Mouse (Mus musculus) lung, postnatal 4 days (tissue): Measurements from ENCODE around the gene Bahcc1.

ENCODE experiments used
- DNase-seq, 2 experiments: peaks; one replicate each; pipeline ENCODE4 v3.0.0; 2021

Bahcc1 gene

GRCm38 (mm10) chr11:120248160-120248793 is 15.5 kb downstream of the Bahcc1 start:
- DNase-seq: no peak

GRCm38 (mm10) chr11:120248899-120249298 is 16.2 kb downstream of the Bahcc1 start:
- DNase-seq: no peak

GRCm38 (mm10) chr11:120250991-120251949 is 18.5 kb downstream of the Bahcc1 start:
- peak in 1 of 2 experiments; percentile 67 for DNase-seq

- no peak for DNase-seq
Measured at GRCm38 (mm10) chr11:120251950-120252308, 19.2 kb downstream of the Bahcc1 start.

- DNase-seq: no peak
Measured at GRCm38 (mm10) chr11:120252398-120252797, 19.7 kb downstream of the Bahcc1 start.

- DNase-seq: peak; percentile 63 to 79
Measured at GRCm38 (mm10) chr11:120252843-120253645, 20.3 kb downstream of the Bahcc1 start.

- DNase-seq: no peak
Measured at GRCm38 (mm10) chr11:120253646-120254315, 21.0 kb downstream of the Bahcc1 start.

- DNase-seq: no peak
Measured at GRCm38 (mm10) chr11:120254420-120254819, 21.7 kb downstream of the Bahcc1 start.

GRCm38 (mm10) chr11:120255038-120255437 is 22.3 kb downstream of the Bahcc1 start:
- peak; percentile 89 to 96 for DNase-seq

GRCm38 (mm10) chr11:120255499-120255898 is 22.8 kb downstream of the Bahcc1 start:
- no peak for DNase-seq

GRCm38 (mm10) chr11:120256108-120256507 is 23.4 kb downstream of the Bahcc1 start:
- no peak for DNase-seq

- DNase-seq: no peak
Measured at GRCm38 (mm10) chr11:120256543-120256942, 23.8 kb downstream of the Bahcc1 start.

GRCm38 (mm10) chr11:120256981-120257820 is 24.5 kb downstream of the Bahcc1 start:
- no peak for DNase-seq

- no peak for DNase-seq
Measured at GRCm38 (mm10) chr11:120257911-120258310, 25.2 kb downstream of the Bahcc1 start.

- DNase-seq: no peak
Measured at GRCm38 (mm10) chr11:120258896-120259689, 26.3 kb downstream of the Bahcc1 start.

- DNase-seq: peak; percentile 49 to 74
Measured at GRCm38 (mm10) chr11:120259792-120260768, 27.3 kb downstream of the Bahcc1 start.

GRCm38 (mm10) chr11:120260769-120261150 is 28.0 kb downstream of the Bahcc1 start:
- no peak for DNase-seq

- peak; percentile 95 to 97 for DNase-seq
Measured at GRCm38 (mm10) chr11:120261416-120262355, 28.9 kb downstream of the Bahcc1 start.
